Mouse (Mus musculus): ENCODE measurements around the gene Rfx2.

- TF ChIP-seq CTCF (IDR thresholded peaks at IDR 0.05; ENCODE audit: low read depth, low read length) = no peak
- no peak for TF ChIP-seq TAL1 (conservative IDR thresholded peaks at IDR 0.05; ENCODE audit: low read depth, low read length)
- TF ChIP-seq GATA1 (IDR thresholded peaks at IDR 0.05; ENCODE audit: borderline replicate concordance, low read length) = no peak
- TF ChIP-seq POLR2AphosphoS5 (IDR thresholded peaks at IDR 0.05; ENCODE audit: insufficient replicate concordance, low read depth, low read length) = no peak
- no peak for TF ChIP-seq GATA2 (IDR thresholded peaks at IDR 0.05; ENCODE audit: borderline replicate concordance, low read depth, low read length)
These were observed 11.4 kb upstream of the Rfx2 start for GRCm38 (mm10) chr17:56842173-56842572.
